Mouse (Mus musculus) lung, embryonic 14.5 days (tissue): Measurements from ENCODE around the gene Ccdc151. TPM values are rescaled to one million over a fixed set of nuclear protein-coding genes. Genes with fewer than 3 reads are reported as not detected.

Source experiments
- ATAC-seq: fragments of 200-750 bp; cut with Nextera tagmentation; 2 replicates; pipeline ENCODE4 v1.8.0; 2017; ENCODE audit warnings: mild to moderate bottlenecking, moderate TSS enrichment, moderate library complexity; ENCODE audit not compliant: insufficient read depth
- DNase-seq: peaks from one replicate; pipeline ENCODE4 v3.0.0-alpha.2; 2015
- H3K27ac ChIP-seq: fragments of 300-500 bp; sonication (generic); 2 replicates; pipeline ENCODE4 v1.5.1; 2014; ENCODE audit warnings: low read depth, mild to moderate bottlenecking, moderate library complexity
- H3K27me3 ChIP-seq: fragments of 300-500 bp; sonication (generic); 2 replicates; pipeline ENCODE4 v1.6.1; 2014; ENCODE audit warnings: low read length, control low read depth; ENCODE audit not compliant: insufficient read depth
- H3K36me3 ChIP-seq: fragments of 300-500 bp; sonication (generic); 2 replicates; pipeline ENCODE4 v1.6.1; 2014; ENCODE audit warnings: control low read depth; ENCODE audit not compliant: insufficient read depth
- H3K4me1 ChIP-seq: fragments of 300-500 bp; sonication (generic); 2 replicates; pipeline ENCODE4 v1.6.1; 2014; ENCODE audit warnings: antibody characterized with exemption, control low read depth; ENCODE audit not compliant: insufficient read depth
- H3K4me2 ChIP-seq: fragments of 300-500 bp; sonication (generic); 2 replicates; pipeline ENCODE4 v1.6.1; 2014; ENCODE audit warnings: mild to moderate bottlenecking
- H3K4me3 ChIP-seq: fragments of 300-500 bp; sonication (generic); 2 replicates; pipeline ENCODE4 v1.5.1; 2014; ENCODE audit warnings: low read depth, low read length
- H3K9ac ChIP-seq: fragments of 300-500 bp; sonication (generic); 2 replicates; pipeline ENCODE4 v1.6.1; 2014
- H3K9me3 ChIP-seq: fragments of 300-500 bp; sonication (generic); 2 replicates; pipeline ENCODE4 v1.6.1; 2016; ENCODE audit warnings: low read depth, low read length, control low read depth
- CTCF ChIP-seq: IDR thresholded peaks from 2 replicates; pipeline ENCODE4 v1.5.1; 2016; ENCODE audit warnings: antibody characterized with exemption, low read depth
- WGBS: fragments of 180-500 bp; shearing (Covaris S2); extraction: QIAGEN DNeasy Blood & Tissue Kit; methylation state at CpG from one replicate; pipeline ENCODE4 v1.1.7; 2014; 5-methylcytosine and 5-hydroxymethylcytosine counted together
- polyA plus RNA-seq: library from polyadenylated mRNA; unstranded; fragments of >200 nt; fragmentation: Nextera tagmentation; extraction: Ambion mirVana; gene quantifications from 2 replicates; pipeline ENCODE4 v1.2.1, GENCODE M21; 2014

Ccdc151 gene
- polyA plus RNA-seq, 1 experiment from 2014 or later: 1.5 TPM

DNA sequence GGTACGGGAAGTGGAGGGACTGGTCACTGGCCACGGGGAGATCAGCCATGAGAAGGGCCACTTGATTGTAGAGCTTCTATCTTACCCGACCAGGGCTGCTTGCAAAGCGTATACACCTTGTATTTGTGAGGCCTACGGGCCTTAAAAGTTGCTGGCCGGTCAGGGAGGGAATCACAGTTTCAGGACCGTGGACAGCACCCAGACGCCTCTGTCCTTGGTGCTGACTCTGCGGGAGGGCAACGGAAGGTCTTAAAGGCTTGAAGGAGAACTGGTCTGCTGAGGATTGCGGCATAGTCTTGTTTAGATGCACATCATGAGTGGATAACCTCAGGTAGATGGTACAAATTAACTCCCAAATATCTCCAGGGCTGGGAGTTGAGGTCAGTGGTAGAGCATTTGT is 52.1 kb downstream of the Ccdc151 start:
- ATAC-seq (no peak), DNase-seq (peak; percentile 85)
- Histone ChIP-seq H3K36me3 (no peaks in the 10 kb centered on the region), H3K4me1 (no peaks in the 10 kb centered on the region), H3K4me2 (no peak overlapping the region), H3K9ac (no peak overlapping the region), H3K9me3 (no peaks in the 10 kb centered on the region), H3K27me3 (no peaks in the 10 kb centered on the region), H3K4me3 (no peak overlapping the region), H3K27ac (no peak overlapping the region)
- no peak for TF ChIP-seq CTCF
- WGBS: 14% methylated on average over 11 of the region's 11 CpGs

DNA sequence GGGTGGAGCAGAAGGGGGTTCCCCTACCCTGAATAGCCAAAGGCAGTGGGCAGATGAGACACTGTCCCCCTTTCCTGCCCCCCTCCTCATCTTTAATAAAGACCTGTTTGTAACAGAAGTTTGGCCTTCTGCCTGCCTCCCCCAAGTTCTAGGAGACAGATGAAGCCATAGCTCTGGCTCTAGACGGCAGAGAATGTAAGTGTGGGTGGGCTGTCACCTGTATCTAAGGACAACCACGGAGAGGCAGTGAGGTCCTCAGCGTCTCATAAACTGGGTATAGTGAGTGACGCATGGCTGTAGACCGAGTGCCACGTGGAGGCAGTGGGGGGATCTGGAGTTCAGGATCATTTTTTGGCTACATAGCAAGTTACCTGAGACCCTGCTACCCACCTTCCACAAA is 53.6 kb downstream of the Ccdc151 start:
- no peak overlapping the region for H3K9ac ChIP-seq
- H3K4me2 ChIP-seq: no peak overlapping the region
- 63% methylated on average over 6 of the region's 6 CpGs for WGBS
- no peaks in the 10 kb centered on the region for H3K9me3 ChIP-seq
- H3K36me3 ChIP-seq: no peaks in the 10 kb centered on the region
- no peak for TF ChIP-seq CTCF
- H3K27ac ChIP-seq: no peak overlapping the region
- DNase-seq (no peak), ATAC-seq (no peak)
- no peaks in the 10 kb centered on the region for H3K4me1 ChIP-seq
- no peak overlapping the region for H3K4me3 ChIP-seq
- no peaks in the 10 kb centered on the region for H3K27me3 ChIP-seq

DNA sequence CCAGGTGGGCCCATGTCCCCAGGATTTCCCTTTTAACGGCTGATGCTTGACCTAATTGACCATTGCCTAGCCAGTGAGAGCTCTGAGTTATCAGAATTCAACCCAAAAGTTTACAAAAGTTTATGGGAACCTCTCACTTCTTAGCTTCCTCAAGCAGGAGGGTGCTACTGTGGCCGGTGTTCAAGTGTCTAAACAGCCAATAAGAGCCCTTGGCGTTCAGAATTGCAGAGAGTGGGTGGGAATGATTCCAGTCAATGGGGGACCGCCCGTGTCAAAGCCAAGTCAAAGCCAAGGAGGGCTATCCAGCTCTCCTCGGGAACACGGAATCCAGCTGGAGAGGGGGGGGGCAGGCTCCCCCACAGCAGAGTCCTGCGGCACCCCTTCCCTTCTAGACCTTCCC is 54.3 kb downstream of the Ccdc151 start:
- no peaks in the 10 kb centered on the region for H3K4me1 ChIP-seq
- DNase-seq (no peak), ATAC-seq (no peak)
- H3K27me3 ChIP-seq: no peaks in the 10 kb centered on the region
- no peak overlapping the region for H3K4me3 ChIP-seq
- no peak overlapping the region for H3K27ac ChIP-seq
- WGBS: 47% methylated on average over 8 of the region's 8 CpGs
- H3K9ac ChIP-seq: no peak overlapping the region
- no peak for TF ChIP-seq CTCF
- H3K36me3 ChIP-seq: no peaks in the 10 kb centered on the region
- no peak overlapping the region for H3K4me2 ChIP-seq
- no peaks in the 10 kb centered on the region for H3K9me3 ChIP-seq

DNA sequence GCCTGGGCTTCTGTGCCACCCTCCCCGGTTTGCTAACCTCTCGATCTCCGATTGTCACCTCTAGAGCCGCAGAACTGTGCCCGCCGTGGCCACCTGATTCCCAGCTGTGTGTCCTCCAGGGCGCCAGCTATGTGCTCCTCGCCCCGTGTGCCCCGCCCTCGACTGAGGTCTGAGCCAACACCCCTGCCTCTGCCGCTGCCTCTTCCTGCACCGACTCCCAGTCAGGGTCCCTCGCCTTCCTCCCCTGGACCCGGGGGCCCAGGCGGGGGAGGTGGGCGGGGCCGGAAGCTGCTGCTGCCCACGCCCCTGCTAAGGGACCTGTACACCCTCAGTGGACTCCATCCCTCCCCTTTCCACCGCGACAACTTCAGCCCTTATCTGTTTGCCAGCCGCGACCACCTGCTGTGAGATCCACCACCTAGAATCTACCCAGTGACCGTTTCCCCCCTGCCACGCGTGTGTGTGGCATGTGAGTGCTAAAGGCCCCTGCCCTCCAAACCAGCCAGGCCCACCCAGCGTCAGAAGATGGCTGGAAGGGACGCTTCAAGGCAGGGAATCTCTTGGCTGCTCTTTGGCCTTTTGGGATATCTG is 54.8 kb downstream of the Ccdc151 start:
- Histone ChIP-seq H3K4me1 (no peaks in the 10 kb centered on the region), H3K27ac (no peak overlapping the region), H3K4me2 (no peak overlapping the region), H3K9me3 (no peaks in the 10 kb centered on the region), H3K9ac (no peak overlapping the region), H3K27me3 (no peaks in the 10 kb centered on the region), H3K36me3 (no peaks in the 10 kb centered on the region), H3K4me3 (no peak overlapping the region)
- ATAC-seq (no peak), DNase-seq (no peak)
- 6% methylated on average over 28 of the region's 28 CpGs for WGBS
- TF ChIP-seq CTCF: no peak

DNA sequence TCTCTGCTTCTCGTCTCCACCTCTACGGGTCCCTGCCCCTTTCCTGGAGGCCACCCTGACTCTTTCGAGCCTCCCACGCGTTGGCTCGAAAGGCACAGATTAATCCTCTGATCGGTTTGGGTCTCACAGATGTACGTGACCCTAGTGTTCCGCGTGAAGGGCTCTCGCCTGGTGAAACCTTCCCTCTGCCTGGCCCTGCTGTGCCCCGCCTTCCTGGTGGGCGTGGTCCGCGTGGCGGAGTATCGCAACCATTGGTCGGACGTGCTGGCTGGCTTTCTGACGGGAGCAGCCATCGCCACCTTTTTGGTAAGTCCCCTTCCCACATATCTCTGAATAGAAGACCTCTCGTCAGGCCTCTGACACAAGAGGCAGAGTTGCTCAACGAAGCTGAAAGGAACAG is 58.2 kb downstream of the Ccdc151 start:
- H3K4me2 ChIP-seq: no peak overlapping the region
- H3K36me3 ChIP-seq: no peaks in the 10 kb centered on the region
- H3K27ac ChIP-seq: no peak overlapping the region
- H3K9me3 ChIP-seq: no peaks in the 10 kb centered on the region
- no peaks in the 10 kb centered on the region for H3K4me1 ChIP-seq
- H3K27me3 ChIP-seq: no peaks in the 10 kb centered on the region
- ATAC-seq: no peak
- H3K9ac ChIP-seq: no peak overlapping the region
- H3K4me3 ChIP-seq: no peak overlapping the region
- 11% methylated on average over 23 of the region's 23 CpGs for WGBS
- TF ChIP-seq CTCF: no peak
- peak; percentile 36 for DNase-seq

DNA sequence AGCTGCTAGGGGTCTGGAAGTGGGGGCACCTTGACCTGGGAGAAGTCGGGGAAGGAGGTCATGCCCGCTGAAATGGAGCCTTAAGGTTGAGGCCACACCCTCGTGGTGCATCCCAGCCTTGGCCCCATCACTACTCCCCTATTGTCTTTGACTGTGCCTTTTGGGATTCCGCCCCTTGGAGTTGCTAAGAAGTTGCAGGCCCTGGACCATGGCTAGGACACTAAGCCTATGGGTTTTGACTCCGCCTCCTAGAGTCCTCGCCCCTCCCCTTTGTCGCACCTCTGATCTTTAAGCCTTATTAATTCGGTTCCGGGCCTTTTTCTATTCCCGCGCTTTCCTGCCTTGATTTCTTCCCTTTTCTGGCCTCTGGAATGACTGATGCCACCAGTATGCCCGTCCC is 58.8 kb downstream of the Ccdc151 start:
- Histone ChIP-seq H3K9me3 (no peaks in the 10 kb centered on the region), H3K27me3 (no peaks in the 10 kb centered on the region), H3K4me3 (no peak overlapping the region), H3K4me1 (no peaks in the 10 kb centered on the region), H3K9ac (no peak overlapping the region), H3K27ac (no peak overlapping the region), H3K36me3 (no peaks in the 10 kb centered on the region), H3K4me2 (no peak overlapping the region)
- ATAC-seq: no peak
- DNase-seq: no peak
- 39% methylated on average over 12 of the region's 12 CpGs for WGBS
- TF ChIP-seq CTCF: no peak

DNA sequence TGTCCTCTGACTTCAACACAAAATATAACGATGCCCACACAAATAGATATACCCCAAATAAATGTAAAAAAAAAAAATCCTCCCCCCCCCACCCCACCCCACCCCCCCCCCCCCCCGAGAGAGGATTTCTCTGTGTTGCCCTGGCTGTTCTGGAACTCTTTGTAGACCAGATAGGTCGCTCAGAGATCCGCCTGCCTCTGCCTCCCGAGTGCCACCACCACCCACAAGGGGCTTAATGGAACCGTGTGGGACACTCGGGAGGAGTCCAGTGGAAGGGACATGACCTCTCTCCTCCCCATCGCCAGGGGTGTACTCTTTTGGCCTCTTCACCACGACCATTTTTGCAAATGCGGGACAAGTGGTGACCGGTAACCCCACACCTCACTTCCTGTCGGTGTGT is 59.4 kb downstream of the Ccdc151 start:
- H3K27ac ChIP-seq: no peak overlapping the region
- no peak overlapping the region for H3K4me2 ChIP-seq
- H3K9me3 ChIP-seq: no peaks in the 10 kb centered on the region
- DNase-seq: no peak
- TF ChIP-seq CTCF: no peak
- H3K4me1 ChIP-seq: no peaks in the 10 kb centered on the region
- H3K27me3 ChIP-seq: no peaks in the 10 kb centered on the region
- H3K4me3 ChIP-seq: no peak overlapping the region
- no peak for ATAC-seq
- 70% methylated on average over 12 of the region's 12 CpGs for WGBS
- H3K9ac ChIP-seq: no peak overlapping the region
- no peaks in the 10 kb centered on the region for H3K36me3 ChIP-seq

Other genes with a start within 250 kb of the Ccdc151 start
- gene Spc24, start 242.3 kb downstream of the Ccdc151 start, polyA plus RNA-seq: 159 and 173 TPM in 2 replicates
- gene Kank2, start 203.9 kb downstream of the Ccdc151 start, polyA plus RNA-seq: 16.4 TPM in 2 replicates
- 1.3 and 1.9 TPM in 2 replicates for gene Angptl8, start 167.1 kb downstream of the Ccdc151 start, polyA plus RNA-seq
- gene Dock6, start 150.0 kb downstream of the Ccdc151 start, polyA plus RNA-seq: 52.3 and 60.9 TPM in 2 replicates
- gene Rab3d, start 84.4 kb downstream of the Ccdc151 start, polyA plus RNA-seq: 8.6 and 8.8 TPM in 2 replicates
- gene Ccdc159, start 75.2 kb downstream of the Ccdc151 start, polyA plus RNA-seq: 2.8 and 4.9 TPM in 2 replicates
- 39.5 and 40.1 TPM in 2 replicates for gene Tmem205, start 75.1 kb downstream of the Ccdc151 start, polyA plus RNA-seq
- 7.7 and 10.2 TPM in 2 replicates for gene Plppr2, start 65.6 kb downstream of the Ccdc151 start, polyA plus RNA-seq
- gene Swsap1, start 46.9 kb downstream of the Ccdc151 start, polyA plus RNA-seq: 10.2 and 12.2 TPM in 2 replicates
- gene Epor, start 39.1 kb downstream of the Ccdc151 start, polyA plus RNA-seq: 5.3 and 6.4 TPM in 2 replicates
- 3.8 and 5.5 TPM in 2 replicates for gene Rgl3, start 13.2 kb downstream of the Ccdc151 start, polyA plus RNA-seq
- 94.4 and 107 TPM in 2 replicates for gene Prkcsh, start 172 bp upstream of the Ccdc151 start, polyA plus RNA-seq
- gene Elavl3, start 49.4 kb upstream of the Ccdc151 start, polyA plus RNA-seq: 0.12 and 0.43 TPM in 2 replicates
- not detected in 2 replicates for gene Gm49318, start 68.6 kb upstream of the Ccdc151 start, polyA plus RNA-seq
- 10.7 and 12.4 TPM in 2 replicates for gene Zfp653, start 68.7 kb upstream of the Ccdc151 start, polyA plus RNA-seq
- gene Ecsit, start 82.8 kb upstream of the Ccdc151 start, polyA plus RNA-seq: 31.0 and 33.5 TPM in 2 replicates
- gene Cnn1, start 96.6 kb upstream of the Ccdc151 start, polyA plus RNA-seq: 69.1 and 71.2 TPM in 2 replicates
- 196 and 212 TPM in 2 replicates for gene Elof1, start 114.5 kb upstream of the Ccdc151 start, polyA plus RNA-seq
- gene Acp5, start 133.1 kb upstream of the Ccdc151 start, polyA plus RNA-seq: 3.6 and 4.2 TPM in 2 replicates
- gene Pigyl, start 154.2 kb upstream of the Ccdc151 start, polyA plus RNA-seq: 70.8 and 73.8 TPM in 2 replicates
- gene Zfp872, start 185.5 kb upstream of the Ccdc151 start, polyA plus RNA-seq: 0.53 and 0.68 TPM in 2 replicates
- gene Zfp809, start 223.1 kb upstream of the Ccdc151 start, polyA plus RNA-seq: 23.7 and 27.5 TPM in 2 replicates